Mouse (Mus musculus) forebrain, embryonic 16.5 days (tissue): Measurements from ENCODE around the gene Tysnd1. TPM values are rescaled to one million over a fixed set of nuclear protein-coding genes. Genes with fewer than 3 reads are reported as not detected.

Experiments used
- ATAC-seq: fragments of 200-750 bp; cut with Nextera tagmentation; 2 replicates; pipeline ENCODE4 v1.8.0; 2017; ENCODE audit warnings: mild to moderate bottlenecking, moderate library complexity
- H3K27ac ChIP-seq: fragments of 300-500 bp; sonication (generic); 2 replicates; pipeline ENCODE4 v1.5.1; 2014; ENCODE audit warnings: low read length, control low read depth
- H3K27me3 ChIP-seq: fragments of 300-500 bp; sonication (generic); replicated peaks from 2 replicates; pipeline ENCODE4 v1.6.1; 2014; ENCODE audit warnings: low read length; ENCODE audit not compliant: control insufficient read depth, insufficient read depth
- H3K36me3 ChIP-seq: fragments of 300-500 bp; sonication (generic); 2 replicates; pipeline ENCODE4 v1.6.1; 2014; ENCODE audit not compliant: control insufficient read depth, insufficient read depth
- H3K4me1 ChIP-seq: fragments of 300-500 bp; sonication (generic); replicated peaks from 2 replicates; pipeline ENCODE4 v1.6.1; 2014; ENCODE audit warnings: low read length; ENCODE audit not compliant: control insufficient read depth, insufficient read depth
- H3K4me2 ChIP-seq: fragments of 300-500 bp; sonication (generic); 2 replicates; pipeline ENCODE4 v1.6.1; 2014; ENCODE audit warnings: mild to moderate bottlenecking, low read length, control low read depth
- H3K4me3 ChIP-seq: fragments of 300-500 bp; sonication (generic); replicated peaks from 2 replicates; pipeline ENCODE4 v1.5.1; 2014; ENCODE audit warnings: mild to moderate bottlenecking, low read length, control low read depth
- H3K9ac ChIP-seq: fragments of 300-500 bp; sonication (generic); replicated peaks from 2 replicates; pipeline ENCODE4 v1.6.1; 2014; ENCODE audit warnings: low read depth, low read length, control low read depth
- H3K9me3 ChIP-seq: fragments of 300-500 bp; sonication (generic); 2 replicates; pipeline ENCODE4 v1.6.1; 2016; ENCODE audit warnings: low read length; ENCODE audit not compliant: control insufficient read depth
- WGBS: fragments of 180-500 bp; shearing (Covaris S2); extraction: QIAGEN DNeasy Blood & Tissue Kit; methylation state at CpG from one replicate; pipeline ENCODE4 v1.1.7; 2014; 5-methylcytosine and 5-hydroxymethylcytosine counted together
- polyA plus RNA-seq: library from polyadenylated mRNA; unstranded; fragments of >200 nt; fragmentation: Nextera tagmentation; extraction: Ambion mirVana; gene quantifications from 2 replicates; pipeline ENCODE4 v1.2.1, GENCODE M21; 2015

Tysnd1 gene
- polyA plus RNA-seq, 1 experiment from 2014 or later, result 20.2 TPM

DNA sequence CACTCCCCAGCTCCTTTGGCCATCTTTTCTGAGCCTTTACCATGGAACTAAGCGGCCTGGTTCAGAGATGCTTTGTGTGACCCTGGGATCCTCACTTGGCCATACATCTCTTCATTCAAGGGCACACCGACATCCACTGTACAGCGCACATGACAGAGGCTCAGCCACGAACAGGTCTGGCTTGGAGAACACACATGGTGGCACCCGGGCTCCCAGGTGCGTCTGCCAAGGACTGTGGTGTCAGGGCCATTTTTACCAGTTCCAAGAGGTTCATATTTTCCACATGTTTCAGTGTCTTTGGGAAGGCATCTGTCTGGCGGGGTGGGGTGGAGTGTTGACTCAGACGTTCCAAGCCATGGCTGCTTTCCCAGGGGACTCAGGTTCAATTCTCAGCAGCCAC, 47.0 kb downstream of the Tysnd1 start:
- H3K4me3 ChIP-seq, result no peak overlapping the region
- no peaks in the 10 kb centered on the region for H3K4me1 ChIP-seq
- no peaks in the 10 kb centered on the region for H3K27me3 ChIP-seq
- H3K4me2 ChIP-seq, result no peak overlapping the region
- 97% methylated on average over 8 of the region's 8 CpGs for WGBS
- peaks cover 3% of the 10 kb centered on the region; the same call in 1 of the 2 replicates for H3K9me3 ChIP-seq
- no peak overlapping the region for H3K9ac ChIP-seq
- peaks cover 70% of the 10 kb centered on the region for H3K36me3 ChIP-seq
- ATAC-seq, result no peak
- no peak overlapping the region for H3K27ac ChIP-seq

DNA sequence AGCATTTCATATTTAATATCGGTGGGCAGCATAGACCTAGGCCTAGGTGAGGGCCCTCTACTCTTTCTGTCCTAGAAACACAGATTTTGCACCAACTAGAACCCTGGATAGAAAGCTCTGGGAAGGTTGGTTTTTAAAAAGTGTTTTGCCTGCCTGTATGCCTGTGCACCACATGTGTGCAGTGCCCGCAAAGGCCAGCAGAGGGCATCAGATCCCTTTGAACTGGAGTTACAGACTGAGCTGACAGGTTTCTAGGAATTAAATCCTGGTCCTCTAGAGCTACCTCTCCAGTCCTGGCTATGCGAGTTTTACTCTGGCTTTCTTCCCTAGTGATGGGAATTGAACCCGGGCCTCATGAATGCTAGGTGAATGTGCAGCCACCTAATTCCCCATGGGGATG, 49.8 kb downstream of the Tysnd1 start:
- Histone ChIP-seq H3K36me3 (peaks cover 64% of the 10 kb centered on the region), H3K4me1 (no peaks in the 10 kb centered on the region), H3K27me3 (no peaks in the 10 kb centered on the region), H3K9me3 (peaks cover 3% of the 10 kb centered on the region; the same call in 1 of the 2 replicates), H3K4me3 (no peak overlapping the region), H3K9ac (no peak overlapping the region), H3K27ac (no peak overlapping the region), H3K4me2 (no peak overlapping the region)
- ATAC-seq, result no peak
- 91% methylated on average over 4 of the region's 4 CpGs for WGBS

DNA sequence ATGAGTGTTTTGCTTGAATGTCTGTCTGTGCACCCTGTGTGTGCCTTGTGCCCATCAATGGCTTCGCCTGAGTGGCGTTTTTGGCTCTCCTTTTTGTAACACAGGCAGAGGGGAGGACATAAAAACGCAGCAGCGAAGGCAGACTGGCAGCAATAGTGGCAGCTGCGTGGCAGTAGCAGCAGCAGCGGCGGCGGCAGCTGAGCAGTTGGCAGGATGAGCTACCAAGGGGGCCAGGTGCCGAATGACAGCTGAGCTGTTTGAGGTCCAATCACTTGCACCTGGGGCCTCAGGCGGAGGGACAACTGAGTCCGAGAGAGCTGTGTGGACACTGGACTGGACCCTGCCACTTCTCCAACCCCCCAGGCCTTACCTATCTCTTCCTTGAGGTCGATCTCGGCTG, 52.0 kb downstream of the Tysnd1 start:
- H3K36me3 ChIP-seq, result peaks cover 68% of the 10 kb centered on the region
- 81% methylated on average over 13 of the region's 13 CpGs for WGBS
- no peak overlapping the region for H3K4me2 ChIP-seq
- no peaks in the 10 kb centered on the region for H3K27me3 ChIP-seq
- ATAC-seq, result no peak
- H3K4me1 ChIP-seq, result no peaks in the 10 kb centered on the region
- peaks cover 3% of the 10 kb centered on the region; the same call in 1 of the 2 replicates for H3K9me3 ChIP-seq
- H3K9ac ChIP-seq, result no peak overlapping the region
- no peak overlapping the region for H3K4me3 ChIP-seq
- no peak overlapping the region for H3K27ac ChIP-seq

DNA sequence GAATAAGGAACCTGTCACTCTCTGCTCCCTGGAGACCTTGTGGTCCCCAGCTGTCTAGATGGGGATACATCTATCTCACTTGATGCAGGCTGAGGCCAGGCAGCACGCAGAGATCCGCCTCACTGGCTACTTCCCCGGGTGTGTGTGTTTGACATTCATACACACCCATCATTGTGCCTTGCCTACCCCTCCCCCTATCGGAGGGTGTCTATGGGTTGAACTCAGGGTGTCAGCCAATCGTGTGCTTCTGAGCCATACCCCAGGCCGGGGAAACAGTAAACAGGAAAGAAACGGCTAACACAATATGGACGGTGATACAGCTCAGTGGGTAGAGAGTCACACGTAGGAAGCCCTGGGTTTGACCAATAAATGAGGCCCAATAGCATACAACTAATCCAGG, 54.7 kb downstream of the Tysnd1 start:
- no peak overlapping the region for H3K4me2 ChIP-seq
- H3K4me1 ChIP-seq, result no peaks in the 10 kb centered on the region
- no peak for ATAC-seq
- 88% methylated on average over 9 of the region's 9 CpGs for WGBS
- no peak overlapping the region for H3K27ac ChIP-seq
- H3K36me3 ChIP-seq, result peaks cover 54% of the 10 kb centered on the region
- no peak overlapping the region for H3K9ac ChIP-seq
- H3K27me3 ChIP-seq, result no peaks in the 10 kb centered on the region
- no peak overlapping the region for H3K4me3 ChIP-seq
- peaks cover 3% of the 10 kb centered on the region; the same call in 1 of the 2 replicates for H3K9me3 ChIP-seq

- 89% methylated on average over 20 of the region's 20 CpGs for WGBS
- no peak overlapping the region for H3K27ac ChIP-seq
- H3K9me3 ChIP-seq, result no peaks in the 10 kb centered on the region
- H3K4me3 ChIP-seq, result no peak overlapping the region
- no peaks in the 10 kb centered on the region for H3K27me3 ChIP-seq
- no peak overlapping the region for H3K4me2 ChIP-seq
- H3K9ac ChIP-seq, result no peak overlapping the region
- no peak for ATAC-seq
- no peaks in the 10 kb centered on the region for H3K4me1 ChIP-seq
- H3K36me3 ChIP-seq, result peaks cover 46% of the 10 kb centered on the region
Measured at GRCm38 (mm10) chr10:61751534-61752219, 56.4 kb downstream of the Tysnd1 start.

Other genes starting within 250 kb of the Tysnd1 start
- 78.2 and 88.4 TPM in 2 replicates for gene Eif4ebp2, start 242.9 kb upstream of the Tysnd1 start, polyA plus RNA-seq
- gene Lrrc20, start 219.7 kb upstream of the Tysnd1 start, polyA plus RNA-seq, result 25.7 and 28.1 TPM in 2 replicates
- 0.34 and 1.1 TPM in 2 replicates for gene Npffr1, start 100.0 kb upstream of the Tysnd1 start, polyA plus RNA-seq
- 244 and 261 TPM in 2 replicates for gene Ppa1, start 47.0 kb upstream of the Tysnd1 start, polyA plus RNA-seq
- 224 and 244 TPM in 2 replicates for gene Sar1a, start 15.2 kb upstream of the Tysnd1 start, polyA plus RNA-seq
- 5.6 and 7.6 TPM in 2 replicates for gene Aifm2, start 19.7 kb downstream of the Tysnd1 start, polyA plus RNA-seq
- 301 and 306 TPM in 2 replicates for gene H2afy2, start 88.6 kb downstream of the Tysnd1 start, polyA plus RNA-seq